Mouse (Mus musculus) CH12.LX (cell line): Measurements from ENCODE around the gene Ank3. TPM values are rescaled to one million over a fixed set of nuclear protein-coding genes. Genes with fewer than 3 reads are reported as not detected.

Experiments
- DNase-seq: peaks from one replicate; pipeline ENCODE4 v3.0.0-alpha.2; 2013; ENCODE audit errors: extremely low read depth
- H3K27ac ChIP-seq: 2 replicates; pipeline ENCODE4 v1.5.1; 2012; ENCODE audit warnings: low read depth, mild to moderate bottlenecking, control low read depth, moderate library complexity; ENCODE audit not compliant: insufficient read depth
- H3K27me3 ChIP-seq: replicated peaks from 2 replicates; pipeline ENCODE3; 2012; ENCODE audit warnings: inconsistent platforms
- H3K36me3 ChIP-seq, 2 experiments: replicated peaks in 1 of 2; 2 replicates each; pipeline versions ENCODE3 to v1.6.1; 2012; ENCODE audit warnings: inconsistent platforms in 1 of 2, low read length in 1 of 2, mild to moderate bottlenecking in 1 of 2, mixed read lengths in 1 of 2, moderate library complexity in 1 of 2; ENCODE audit not compliant: control insufficient read depth in 1 of 2, insufficient read depth in 1 of 2
- H3K4me1 ChIP-seq, 2 experiments: 2 replicates each; pipeline ENCODE4 v1.6.1; 2012; ENCODE audit warnings: inconsistent platforms in 1 of 2, moderate library complexity in 1 of 2; ENCODE audit not compliant: insufficient read depth in 2 of 2, control insufficient read depth in 1 of 2
- H3K4me2 ChIP-seq: 2 replicates; pipeline ENCODE4 v1.6.1; 2012; ENCODE audit warnings: low read depth, mild to moderate bottlenecking, control low read depth; ENCODE audit not compliant: poor library complexity, insufficient read depth, severe bottlenecking
- H3K4me3 ChIP-seq, 3 experiments: fragments of 150-350 bp in 1 of 3; sonication (generic) in 1 of 3; replicated peaks in 1 of 3; 2 replicates each; pipeline versions ENCODE3 to v1.5.1; 2011 to 2012; ENCODE audit warnings: low read depth in 2 of 3, low read length in 2 of 3, mild to moderate bottlenecking in 2 of 3, moderate library complexity in 2 of 3, control low read depth in 1 of 3, improper control_type of control experiment in 1 of 3, inconsistent platforms in 1 of 3, mixed read lengths in 1 of 3; ENCODE audit not compliant: poor library complexity in 1 of 3
- H3K79me2 ChIP-seq: replicated peaks from 2 replicates; pipeline ENCODE4 v1.6.1; 2012; ENCODE audit warnings: mild to moderate bottlenecking, moderate library complexity; ENCODE audit not compliant: control insufficient read depth, poor library complexity, insufficient read depth, severe bottlenecking; ENCODE audit errors: extremely low read depth
- H3K9ac ChIP-seq: 2 replicates; pipeline ENCODE4 v1.6.1; 2012; ENCODE audit warnings: low read depth, mild to moderate bottlenecking, control low read depth, moderate library complexity; ENCODE audit not compliant: insufficient read depth
- H3K9me3 ChIP-seq: replicated peaks from 2 replicates; pipeline ENCODE3; 2012; ENCODE audit warnings: low read length, inconsistent platforms, mixed read lengths
- BHLHE40 ChIP-seq: IDR thresholded peaks from 2 replicates; pipeline ENCODE4 v1.6.1; 2011; ENCODE audit warnings: mild to moderate bottlenecking, low read depth, low read length, improper control_type of control experiment
- CHD1 ChIP-seq: IDR thresholded peaks from 2 replicates; pipeline ENCODE4 v1.6.1; 2012; ENCODE audit warnings: low read depth, low read length, improper control_type of control experiment, inconsistent platforms
- CTCF ChIP-seq, 2 experiments: IDR thresholded peaks in 1 of 2; conservative IDR thresholded peaks in 1 of 2; 2 replicates each; pipeline ENCODE4 v1.5.1; 2011 to 2012; ENCODE audit warnings: low read depth in 2 of 2, low read length in 2 of 2, improper control_type of control experiment in 1 of 2, inconsistent platforms in 1 of 2, mild to moderate bottlenecking in 1 of 2, moderate library complexity in 1 of 2
- ETS1 ChIP-seq: conservative IDR thresholded peaks from 2 replicates; pipeline ENCODE4 v1.6.1; 2012; ENCODE audit warnings: low read depth, mild to moderate bottlenecking, inconsistent platforms, low read length, improper control_type of control experiment, moderate library complexity
- GABPA ChIP-seq: IDR thresholded peaks from 2 replicates; pipeline ENCODE4 v1.6.1; 2012; ENCODE audit warnings: low read depth, low read length, improper control_type of control experiment, inconsistent platforms; ENCODE audit not compliant: insufficient replicate concordance
- JUND ChIP-seq: conservative IDR thresholded peaks from 2 replicates; pipeline ENCODE4 v1.6.1; 2011; ENCODE audit warnings: low read depth, low read length, improper control_type of control experiment
- KAT2A ChIP-seq: IDR thresholded peaks from 2 replicates; pipeline ENCODE4 v1.6.1; 2012; ENCODE audit warnings: low read length, improper control_type of control experiment, inconsistent platforms; ENCODE audit not compliant: insufficient replicate concordance
- MAFK ChIP-seq: IDR thresholded peaks from 2 replicates; pipeline ENCODE4 v1.6.1; 2011; ENCODE audit warnings: low read length, improper control_type of control experiment; ENCODE audit not compliant: insufficient replicate concordance
- MAX ChIP-seq: IDR thresholded peaks from 2 replicates; pipeline ENCODE4 v1.6.1; 2011; ENCODE audit warnings: low read length, improper control_type of control experiment
- MEF2A ChIP-seq: IDR thresholded peaks from 2 replicates; pipeline ENCODE4 v1.6.1; 2014; ENCODE audit warnings: low read depth, mild to moderate bottlenecking, inconsistent platforms, low read length, improper control_type of control experiment, borderline replicate concordance
- MXI1 ChIP-seq: IDR thresholded peaks from 2 replicates; pipeline ENCODE4 v1.6.1; 2011; ENCODE audit warnings: mild to moderate bottlenecking, low read depth, low read length, improper control_type of control experiment
- MYC ChIP-seq: IDR thresholded peaks from 2 replicates; pipeline ENCODE4 v1.6.1; 2011; ENCODE audit warnings: low read depth, mild to moderate bottlenecking, improper control_type of control experiment, low read length
- NELFE ChIP-seq: IDR thresholded peaks from 2 replicates; pipeline ENCODE4 v1.6.1; 2011; ENCODE audit warnings: low read depth, low read length, improper control_type of control experiment
- PAX5 ChIP-seq: IDR thresholded peaks from 2 replicates; pipeline ENCODE4 v1.6.1; 2012; ENCODE audit warnings: low read length, inconsistent platforms, mixed read lengths
- POLR2A ChIP-seq: IDR thresholded peaks from 2 replicates; pipeline ENCODE4 v1.6.1; 2011; ENCODE audit warnings: low read depth, mild to moderate bottlenecking, improper control_type of control experiment, low read length
- RAD21 ChIP-seq: IDR thresholded peaks from 2 replicates; pipeline ENCODE4 v1.6.1; 2011; ENCODE audit warnings: low read depth, mild to moderate bottlenecking, low read length, improper control_type of control experiment, moderate library complexity
- RCOR1 ChIP-seq: conservative IDR thresholded peaks from 2 replicates; pipeline ENCODE4 v1.6.1; 2012; ENCODE audit warnings: low read depth, mild to moderate bottlenecking, inconsistent platforms, low read length, improper control_type of control experiment
- SIN3A ChIP-seq: IDR thresholded peaks from 2 replicates; pipeline ENCODE4 v1.6.1; 2012; ENCODE audit warnings: low read length, improper control_type of control experiment, inconsistent platforms
- TBP ChIP-seq: conservative IDR thresholded peaks from 2 replicates; pipeline ENCODE4 v1.6.1; 2011; ENCODE audit warnings: low read depth, low read length, improper control_type of control experiment
- UBTF ChIP-seq: IDR thresholded peaks from 2 replicates; pipeline ENCODE4 v1.6.1; 2012; ENCODE audit warnings: low read depth, mild to moderate bottlenecking, inconsistent platforms, low read length, improper control_type of control experiment, moderate library complexity
- ZC3H11A ChIP-seq: IDR thresholded peaks from 2 replicates; pipeline ENCODE4 v1.6.1; 2012; ENCODE audit warnings: low read depth, mild to moderate bottlenecking, inconsistent platforms, low read length, improper control_type of control experiment
- ZMIZ1 ChIP-seq: IDR thresholded peaks from 2 replicates; pipeline ENCODE4 v1.6.1; 2012; ENCODE audit warnings: low read depth, mild to moderate bottlenecking, inconsistent platforms, low read length, improper control_type of control experiment
- ZNF384 ChIP-seq: IDR thresholded peaks from 2 replicates; pipeline ENCODE4 v1.6.1; 2012; ENCODE audit warnings: low read depth, low read length, improper control_type of control experiment, inconsistent platforms
- dilution Hi-C: fragments of 300-500 bp; cut with MboI; formaldehyde crosslinking; loops from 2 replicates; pipeline ENCODE4 v1.14.3; 2020; ENCODE audit warnings: low sequenced_read_pairs; ENCODE audit not compliant: extremely low pct_unique_long_range_greater_than_20kb, extremely low pct_ligation_motif_present
- in situ Hi-C: fragments of 300-500 bp; cut with MboI; formaldehyde crosslinking; loops from 3 replicates; pipeline ENCODE4 v1.14.3; 2019; ENCODE audit warnings: low sequenced_read_pairs, low pct_ligation_motif_present, low pct_unique_long_range_greater_than_20kb, mixed read lengths
- polyA plus RNA-seq: library from polyadenylated mRNA; unstranded; fragments of >175 nt; gene quantifications from 2 replicates; pipeline ENCODE4 v1.2.1, GENCODE M21; 2012; ENCODE audit warnings: low read depth; ENCODE audit not compliant: insufficient read length
- total RNA-seq, 2 experiments: library from RNA; depleted of rRNA; stranded (reverse); fragments of 300-350 nt in 1 of 2; fragments of >200 nt in 1 of 2; gene quantifications; 2 replicates each; pipeline ENCODE4 v1.2.3; 2012 to 2014

Ank3 gene
- total and polyA plus RNA-seq, 3 experiments = 4.7 to 8.3 (median 6.2) TPM

GRCm38 (mm10) chr10:69550824-69551223 is 152.3 kb downstream of the Ank3 start:
- H3K4me2 ChIP-seq = no peak overlapping the region
- H3K79me2 ChIP-seq = no peaks in the 10 kb centered on the region
- in situ Hi-C loops (no loop called here), dilution Hi-C loops (no loop called here)
- DNase-seq = no peak
- peaks cover 3 to 34% of the 10 kb centered on the region in 2 experiments; a peak in 3 of 4 replicates for H3K4me1 ChIP-seq
- H3K27ac ChIP-seq = no peak overlapping the region
- H3K27me3 ChIP-seq = no peaks in the 10 kb centered on the region
- no peak overlapping the region for H3K9ac ChIP-seq
- H3K36me3 ChIP-seq = peaks cover 3 to 25% of the 10 kb centered on the region in 2 experiments
- no peak for TF ChIP-seq MYC
- TF ChIP-seq JUND = no peak
- no peak for TF ChIP-seq ETS1
- no peak for TF ChIP-seq GABPA
- TF ChIP-seq NELFE = no peak
- TF ChIP-seq SIN3A = no peak
- no peak for TF ChIP-seq ZMIZ1
- no peak for TF ChIP-seq RAD21
- TF ChIP-seq MEF2A = no peak
- no peak for TF ChIP-seq ZNF384
- TF ChIP-seq BHLHE40 = no peak
- TF ChIP-seq CHD1 = no peak
- no peak for TF ChIP-seq UBTF
- TF ChIP-seq PAX5 = no peak
- TF ChIP-seq MAX = no peak
- no peak for TF ChIP-seq RCOR1
- no peak for TF ChIP-seq KAT2A
- H3K4me3 ChIP-seq = no peak overlapping the region
- H3K9me3 ChIP-seq = no peaks in the 10 kb centered on the region

DNA sequence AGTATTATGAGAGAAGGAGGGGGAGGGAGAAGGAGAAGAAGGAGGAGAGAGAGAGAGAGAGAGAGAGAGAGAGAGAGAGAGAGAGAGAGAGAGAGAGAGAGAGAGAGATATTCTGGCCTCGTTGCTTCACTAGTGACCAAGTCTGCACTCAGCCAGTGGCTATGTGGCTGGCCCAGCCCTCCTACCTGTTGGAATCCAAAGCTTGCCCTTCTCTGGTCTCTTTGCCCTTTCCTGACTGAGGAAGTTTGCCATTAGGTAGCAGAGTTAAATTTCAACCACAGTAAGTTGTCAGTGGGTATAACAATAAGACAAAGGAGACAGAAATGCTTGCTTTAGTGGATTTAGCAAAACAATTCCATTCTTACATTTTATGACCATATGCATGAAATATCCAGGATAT is 154.5 kb downstream of the Ank3 start:
- DNase-seq = no peak
- no peak overlapping the region for H3K9ac ChIP-seq
- no peaks in the 10 kb centered on the region for H3K27me3 ChIP-seq
- no peak overlapping the region for H3K4me2 ChIP-seq
- H3K27ac ChIP-seq = no peak overlapping the region
- in situ Hi-C loops (no loop called here), dilution Hi-C loops (no loop called here)
- H3K4me1 ChIP-seq = peaks cover 3 to 25% of the 10 kb centered on the region in 2 experiments; a peak in 3 of 4 replicates
- H3K36me3 ChIP-seq = peaks cover 3 to 29% of the 10 kb centered on the region in 2 experiments
- TF ChIP-seq POLR2A (no peak), ZC3H11A (no peak), ZNF384 (no peak), MAFK (no peak), CTCF (conservative IDR thresholded peaks at IDR 0.05 in 1 of 2, IDR thresholded peaks at IDR 0.05 in 1 of 2; ENCODE audit: low read depth in 2 of 2, low read length in 2 of 2) (no peak), ZMIZ1 (no peak), TBP (no peak), MXI1 (no peak), CHD1 (no peak), BHLHE40 (no peak)
- no peaks in the 10 kb centered on the region for H3K9me3 ChIP-seq
- H3K4me3 ChIP-seq = no peak overlapping the region
- H3K79me2 ChIP-seq = no peaks in the 10 kb centered on the region
